Mouse (Mus musculus): ENCODE data around the gene Ptpn1. TPM values are rescaled to one million over a fixed set of nuclear protein-coding genes. Genes with fewer than 3 reads are reported as not detected.

Ptpn1 gene
- polyA plus RNA-seq, 1 experiment from 2014 or later: 57.4 TPM

GRCm38 (mm10) chr2:167897896-167898295 lies 34.0 kb upstream of the Ptpn1 start:
- Histone ChIP-seq H3K4me2 (ENCODE audit: low read depth, severe bottlenecking) (no peak overlapping the region), H3K4me3 (ENCODE audit: low read depth, low read length) (no peak overlapping the region), H3K4me1 (ENCODE audit: control insufficient read depth, insufficient read depth, low read length) (peaks cover 10% of the 10 kb centered on the region), H3K27me3 (ENCODE audit: control insufficient read depth, insufficient read depth, low read length) (no peaks in the 10 kb centered on the region), H3K9ac (ENCODE audit: low read length) (no peak overlapping the region), H3K36me3 (ENCODE audit: control insufficient read depth, insufficient read depth, low read length) (no peaks in the 10 kb centered on the region), H3K9me3 (ENCODE audit: control insufficient read depth, low read length) (no peaks in the 10 kb centered on the region), H3K27ac (replicated peaks; ENCODE audit: low read depth, low read length) (no peak overlapping the region)
- ATAC-seq (ENCODE audit: insufficient number of reproducible peaks, low FRiP score, low TSS enrichment, low read depth) (no peak), DNase-seq (ENCODE audit: low spot score) (no peak)
- 80% methylated on average over 8 of the region's 8 CpGs for WGBS

- Histone ChIP-seq H3K9me3 (ENCODE audit: control insufficient read depth, low read length) (no peaks in the 10 kb centered on the region), H3K27ac (replicated peaks; ENCODE audit: low read depth, low read length) (no peak overlapping the region), H3K4me1 (ENCODE audit: control insufficient read depth, insufficient read depth, low read length) (peaks cover 10% of the 10 kb centered on the region), H3K27me3 (ENCODE audit: control insufficient read depth, insufficient read depth, low read length) (no peaks in the 10 kb centered on the region), H3K4me3 (ENCODE audit: low read depth, low read length) (no peak overlapping the region), H3K9ac (ENCODE audit: low read length) (no peak overlapping the region), H3K4me2 (ENCODE audit: low read depth, severe bottlenecking) (peak overlapping the region; percentile 20), H3K36me3 (ENCODE audit: control insufficient read depth, insufficient read depth, low read length) (no peaks in the 10 kb centered on the region)
- WGBS: 10% methylated on average over 16 of the region's 16 CpGs
- DNase-seq (ENCODE audit: low spot score) (peak; percentile 70), ATAC-seq (ENCODE audit: insufficient number of reproducible peaks, low FRiP score, low TSS enrichment, low read depth) (peak; percentile 71)
Observed at GRCm38 (mm10) chr2:167899989-167900421, 31.9 kb upstream of the Ptpn1 start.

- H3K9me3 ChIP-seq (ENCODE audit: control insufficient read depth, low read length): no peaks in the 10 kb centered on the region
- peaks cover 10% of the 10 kb centered on the region for H3K4me1 ChIP-seq (ENCODE audit: control insufficient read depth, insufficient read depth, low read length)
- H3K9ac ChIP-seq (ENCODE audit: low read length): no peak overlapping the region
- DNase-seq (ENCODE audit: low spot score): no peak
- H3K27ac ChIP-seq (replicated peaks; ENCODE audit: low read depth, low read length): no peak overlapping the region
- H3K4me2 ChIP-seq (ENCODE audit: low read depth, severe bottlenecking): no peak overlapping the region
- no peaks in the 10 kb centered on the region for H3K27me3 ChIP-seq (ENCODE audit: control insufficient read depth, insufficient read depth, low read length)
- H3K4me3 ChIP-seq (ENCODE audit: low read depth, low read length): no peak overlapping the region
- no peak for ATAC-seq (ENCODE audit: insufficient number of reproducible peaks, low FRiP score, low TSS enrichment, low read depth)
- H3K36me3 ChIP-seq (ENCODE audit: control insufficient read depth, insufficient read depth, low read length): no peaks in the 10 kb centered on the region
- WGBS: 66% methylated on average over 9 of the region's 9 CpGs
Observed at GRCm38 (mm10) chr2:167902116-167902703, 29.6 kb upstream of the Ptpn1 start.

- Histone ChIP-seq H3K27me3 (ENCODE audit: control insufficient read depth, insufficient read depth, low read length) (no peaks in the 10 kb centered on the region), H3K4me2 (ENCODE audit: low read depth, severe bottlenecking) (no peak overlapping the region), H3K9ac (ENCODE audit: low read length) (no peak overlapping the region), H3K4me3 (ENCODE audit: low read depth, low read length) (no peak overlapping the region), H3K9me3 (ENCODE audit: control insufficient read depth, low read length) (no peaks in the 10 kb centered on the region), H3K27ac (replicated peaks; ENCODE audit: low read depth, low read length) (no peak overlapping the region), H3K36me3 (ENCODE audit: control insufficient read depth, insufficient read depth, low read length) (no peaks in the 10 kb centered on the region), H3K4me1 (ENCODE audit: control insufficient read depth, insufficient read depth, low read length) (peaks cover 10% of the 10 kb centered on the region)
- 78% methylated on average over 11 of the region's 11 CpGs for WGBS
- DNase-seq (ENCODE audit: low spot score): no peak
- no peak for ATAC-seq (ENCODE audit: insufficient number of reproducible peaks, low FRiP score, low TSS enrichment, low read depth)
Observed at GRCm38 (mm10) chr2:167903242-167903952, 28.5 kb upstream of the Ptpn1 start.

- no peak overlapping the region for H3K4me2 ChIP-seq (ENCODE audit: low read depth, severe bottlenecking)
- H3K4me3 ChIP-seq (ENCODE audit: low read depth, low read length): no peak overlapping the region
- no peaks in the 10 kb centered on the region for H3K27me3 ChIP-seq (ENCODE audit: control insufficient read depth, insufficient read depth, low read length)
- no peaks in the 10 kb centered on the region for H3K9me3 ChIP-seq (ENCODE audit: control insufficient read depth, low read length)
- peaks cover 6% of the 10 kb centered on the region for H3K4me1 ChIP-seq (ENCODE audit: control insufficient read depth, insufficient read depth, low read length)
- 82% methylated on average over 12 of the region's 12 CpGs for WGBS
- no peaks in the 10 kb centered on the region for H3K36me3 ChIP-seq (ENCODE audit: control insufficient read depth, insufficient read depth, low read length)
- no peak overlapping the region for H3K9ac ChIP-seq (ENCODE audit: low read length)
- no peak for ATAC-seq (ENCODE audit: insufficient number of reproducible peaks, low FRiP score, low TSS enrichment, low read depth)
- no peak for DNase-seq (ENCODE audit: low spot score)
- H3K27ac ChIP-seq (replicated peaks; ENCODE audit: low read depth, low read length): no peak overlapping the region
Observed at GRCm38 (mm10) chr2:167904621-167905367, 27.1 kb upstream of the Ptpn1 start.

GRCm38 (mm10) chr2:167905561-167905960 lies 26.3 kb upstream of the Ptpn1 start:
- WGBS: 55% methylated on average over 8 of the region's 8 CpGs
- ATAC-seq (ENCODE audit: insufficient number of reproducible peaks, low FRiP score, low TSS enrichment, low read depth) (no peak), DNase-seq (ENCODE audit: low spot score) (no peak)
- Histone ChIP-seq H3K27me3 (ENCODE audit: control insufficient read depth, insufficient read depth, low read length) (no peaks in the 10 kb centered on the region), H3K4me1 (ENCODE audit: control insufficient read depth, insufficient read depth, low read length) (no peaks in the 10 kb centered on the region), H3K36me3 (ENCODE audit: control insufficient read depth, insufficient read depth, low read length) (no peaks in the 10 kb centered on the region), H3K9ac (ENCODE audit: low read length) (no peak overlapping the region), H3K9me3 (ENCODE audit: control insufficient read depth, low read length) (no peaks in the 10 kb centered on the region), H3K27ac (replicated peaks; ENCODE audit: low read depth, low read length) (no peak overlapping the region), H3K4me3 (ENCODE audit: low read depth, low read length) (no peak overlapping the region), H3K4me2 (ENCODE audit: low read depth, severe bottlenecking) (no peak overlapping the region)

- ATAC-seq (ENCODE audit: insufficient number of reproducible peaks, low FRiP score, low TSS enrichment, low read depth) (no peak), DNase-seq (ENCODE audit: low spot score) (no peak)
- Histone ChIP-seq H3K9ac (ENCODE audit: low read length) (no peak overlapping the region), H3K4me1 (ENCODE audit: control insufficient read depth, insufficient read depth, low read length) (no peaks in the 10 kb centered on the region), H3K36me3 (ENCODE audit: control insufficient read depth, insufficient read depth, low read length) (no peaks in the 10 kb centered on the region), H3K9me3 (ENCODE audit: control insufficient read depth, low read length) (no peaks in the 10 kb centered on the region), H3K4me2 (ENCODE audit: low read depth, severe bottlenecking) (no peak overlapping the region), H3K4me3 (ENCODE audit: low read depth, low read length) (no peak overlapping the region), H3K27me3 (ENCODE audit: control insufficient read depth, insufficient read depth, low read length) (no peaks in the 10 kb centered on the region), H3K27ac (replicated peaks; ENCODE audit: low read depth, low read length) (no peak overlapping the region)
Observed at GRCm38 (mm10) chr2:167906729-167907128, 25.1 kb upstream of the Ptpn1 start.

GRCm38 (mm10) chr2:167909531-167910177 lies 22.2 kb upstream of the Ptpn1 start:
- no peaks in the 10 kb centered on the region for H3K36me3 ChIP-seq (ENCODE audit: control insufficient read depth, insufficient read depth, low read length)
- no peak overlapping the region for H3K4me2 ChIP-seq (ENCODE audit: low read depth, severe bottlenecking)
- DNase-seq (ENCODE audit: low spot score) (no peak), ATAC-seq (ENCODE audit: insufficient number of reproducible peaks, low FRiP score, low TSS enrichment, low read depth) (no peak)
- H3K4me1 ChIP-seq (ENCODE audit: control insufficient read depth, insufficient read depth, low read length): no peaks in the 10 kb centered on the region
- no peak overlapping the region for H3K27ac ChIP-seq (replicated peaks; ENCODE audit: low read depth, low read length)
- H3K9me3 ChIP-seq (ENCODE audit: control insufficient read depth, low read length): no peaks in the 10 kb centered on the region
- no peak overlapping the region for H3K9ac ChIP-seq (ENCODE audit: low read length)
- H3K4me3 ChIP-seq (ENCODE audit: low read depth, low read length): no peak overlapping the region
- WGBS: 76% methylated on average over 11 of the region's 11 CpGs
- no peaks in the 10 kb centered on the region for H3K27me3 ChIP-seq (ENCODE audit: control insufficient read depth, insufficient read depth, low read length)
